Mouse (Mus musculus): Measurements from ENCODE around the gene Gtpbp2. TPM values are rescaled to one million over a fixed set of nuclear protein-coding genes. Genes with fewer than 3 reads are reported as not detected.

The Gtpbp2 gene
- polyA plus RNA-seq, 1 experiment from 2014 or later: 48.8 TPM

Other genes starting within 250 kb of the Gtpbp2 start
- gene Vegfa, start 128.7 kb upstream of the Gtpbp2 start, polyA plus RNA-seq (2016; fragmentation: Nextera tagmentation; extraction: Ambion mirVana): 5.2 and 6.7 TPM in 2 replicates
- gene Mrps18a, start 50.0 kb upstream of the Gtpbp2 start, polyA plus RNA-seq (2016; fragmentation: Nextera tagmentation; extraction: Ambion mirVana): 136 and 138 TPM in 2 replicates
- gene Rsph9, start 16.8 kb upstream of the Gtpbp2 start, polyA plus RNA-seq (2016; fragmentation: Nextera tagmentation; extraction: Ambion mirVana): 11.7 and 12.2 TPM in 2 replicates
- 33.0 and 33.7 TPM in 2 replicates for gene Mad2l1bp, start 7.5 kb upstream of the Gtpbp2 start, polyA plus RNA-seq (2016; fragmentation: Nextera tagmentation; extraction: Ambion mirVana)
- 16.3 and 16.6 TPM in 2 replicates for gene Polh, start 41.6 kb downstream of the Gtpbp2 start, polyA plus RNA-seq (2016; fragmentation: Nextera tagmentation; extraction: Ambion mirVana)
- 56.3 and 57.3 TPM in 2 replicates for gene Xpo5, start 41.8 kb downstream of the Gtpbp2 start, polyA plus RNA-seq (2016; fragmentation: Nextera tagmentation; extraction: Ambion mirVana)
- 100 and 102 TPM in 2 replicates for gene Polr1c, start 87.0 kb downstream of the Gtpbp2 start, polyA plus RNA-seq (2016; fragmentation: Nextera tagmentation; extraction: Ambion mirVana)
- 82.5 and 86.2 TPM in 2 replicates for gene Yipf3, start 87.0 kb downstream of the Gtpbp2 start, polyA plus RNA-seq (2016; fragmentation: Nextera tagmentation; extraction: Ambion mirVana)
- gene Lrrc73, start 92.5 kb downstream of the Gtpbp2 start, polyA plus RNA-seq (2016; fragmentation: Nextera tagmentation; extraction: Ambion mirVana): 1.2 and 1.4 TPM in 2 replicates
- 64.0 and 66.4 TPM in 2 replicates for gene Tjap1, start 122.0 kb downstream of the Gtpbp2 start, polyA plus RNA-seq (2016; fragmentation: Nextera tagmentation; extraction: Ambion mirVana)
- 4.5 and 5.5 TPM in 2 replicates for gene Dlk2, start 136.4 kb downstream of the Gtpbp2 start, polyA plus RNA-seq (2016; fragmentation: Nextera tagmentation; extraction: Ambion mirVana)
- 7.6 and 8.3 TPM in 2 replicates for gene Abcc10, start 167.3 kb downstream of the Gtpbp2 start, polyA plus RNA-seq (2016; fragmentation: Nextera tagmentation; extraction: Ambion mirVana)
- gene Zfp318, start 222.7 kb downstream of the Gtpbp2 start, polyA plus RNA-seq (2016; fragmentation: Nextera tagmentation; extraction: Ambion mirVana): 16.9 and 18.2 TPM in 2 replicates